Mouse (Mus musculus) CH12F3 (cell line): ENCODE measurements around the gene Cacng2.

ENCODE experiments used
- in situ Hi-C: fragments of 300-500 bp; cut with MboI; formaldehyde crosslinking; loops from 2 replicates; pipeline ENCODE4 v1.14.3; 2020; ENCODE audit warnings: low sequenced_read_pairs

The Cacng2 gene

GRCm38 (mm10) chr15:78082841-78083572 is 36.8 kb downstream of the Cacng2 start:
- in situ Hi-C loops = no loop called here

- in situ Hi-C loops = no loop called here
These were observed 37.7 kb downstream of the Cacng2 start for GRCm38 (mm10) chr15:78082149-78082548.

GRCm38 (mm10) chr15:78081384-78081783 is 38.4 kb downstream of the Cacng2 start:
- in situ Hi-C loops = no loop called here

- in situ Hi-C loops = no loop called here
These were observed 39.5 kb downstream of the Cacng2 start for GRCm38 (mm10) chr15:78080326-78080725.

- in situ Hi-C loops = no loop called here
These were observed 40.8 kb downstream of the Cacng2 start for GRCm38 (mm10) chr15:78078776-78079628.

- in situ Hi-C loops = no loop called here
These were observed 41.6 kb downstream of the Cacng2 start for GRCm38 (mm10) chr15:78078206-78078605.

GRCm38 (mm10) chr15:78075921-78076320 is 43.9 kb downstream of the Cacng2 start:
- in situ Hi-C loops = no loop called here

- in situ Hi-C loops = no loop called here
These were observed 46.7 kb downstream of the Cacng2 start for GRCm38 (mm10) chr15:78073109-78073508.

GRCm38 (mm10) chr15:78066475-78066874 is 53.4 kb downstream of the Cacng2 start:
- in situ Hi-C loops = no loop called here

GRCm38 (mm10) chr15:78065541-78065940 is 54.3 kb downstream of the Cacng2 start:
- in situ Hi-C loops = no loop called here

GRCm38 (mm10) chr15:78064340-78064739 is 55.5 kb downstream of the Cacng2 start:
- in situ Hi-C loops = no loop called here

- in situ Hi-C loops = no loop called here
These were observed 57.4 kb downstream of the Cacng2 start for GRCm38 (mm10) chr15:78062467-78062866.

GRCm38 (mm10) chr15:78056930-78057329 is 62.9 kb downstream of the Cacng2 start:
- in situ Hi-C loops = no loop called here

GRCm38 (mm10) chr15:78050682-78051081 is 69.1 kb downstream of the Cacng2 start:
- in situ Hi-C loops = no loop called here

GRCm38 (mm10) chr15:78049933-78050332 is 69.9 kb downstream of the Cacng2 start:
- in situ Hi-C loops = no loop called here

GRCm38 (mm10) chr15:78045842-78046241 is 74.0 kb downstream of the Cacng2 start:
- in situ Hi-C loops = no loop called here

GRCm38 (mm10) chr15:78045314-78045713 is 74.5 kb downstream of the Cacng2 start:
- in situ Hi-C loops = no loop called here

- in situ Hi-C loops = no loop called here
These were observed 75.0 kb downstream of the Cacng2 start for GRCm38 (mm10) chr15:78044826-78045225.

GRCm38 (mm10) chr15:78042706-78043105 is 77.1 kb downstream of the Cacng2 start:
- in situ Hi-C loops = no loop called here

- in situ Hi-C loops = no loop called here
These were observed 82.2 kb downstream of the Cacng2 start for GRCm38 (mm10) chr15:78037626-78038025.

- in situ Hi-C loops = no loop called here
These were observed 83.2 kb downstream of the Cacng2 start for GRCm38 (mm10) chr15:78036586-78036985.

GRCm38 (mm10) chr15:78029938-78030337 is 89.9 kb downstream of the Cacng2 start:
- in situ Hi-C loops = no loop called here
